In genomic region chr7:24364827-24365226, GRCm38 (mm10) we compare ENCODE assay signal across 8 mouse cellular contexts. TPM values are rescaled to one million over a fixed set of nuclear protein-coding genes. Genes with fewer than 3 reads are reported as not detected.
DNase-seq lines count a peak whose midpoint lies in the region; ATAC-seq and TF ChIP-seq lines count a peak whose summit lies in the region.

No protein-coding gene starts in this region.

- peak overlapping the region; percentile 37 for H3K27ac ChIP-seq in bone marrow macrophage, adult 2 months (ENCODE audit: insufficient read depth, low read depth, low read length)
- no peak overlapping the region for H3K27ac ChIP-seq in heart, embryonic 11.5 days (ENCODE audit: low read depth, low read length)
- H3K27ac ChIP-seq in kidney, embryonic 15.5 days: no peak overlapping the region
- no peak overlapping the region for H3K27ac ChIP-seq in midbrain, postnatal 0 days (ENCODE audit: low read depth, low read length)

- peak overlapping the region; percentile 37 for H3K4me3 ChIP-seq in bone marrow macrophage, adult 2 months (ENCODE audit: insufficient read depth, low read length)
- H3K4me3 ChIP-seq in erythroblast, embryonic 14.5 days (replicated peaks): peak overlapping the region; percentile 35
- H3K4me3 ChIP-seq in heart, embryonic 11.5 days (ENCODE audit: low read depth, low read length): no peak overlapping the region
- H3K4me3 ChIP-seq in kidney, embryonic 15.5 days (replicated peaks): no peak overlapping the region
- no peak overlapping the region for H3K4me3 ChIP-seq in midbrain, postnatal 0 days (ENCODE audit: low read depth, low read length)

- no peak overlapping the region for H3K4me2 ChIP-seq in heart, embryonic 11.5 days
- no peak overlapping the region for H3K4me2 ChIP-seq in kidney, embryonic 15.5 days
- no peak overlapping the region for H3K4me2 ChIP-seq in midbrain, postnatal 0 days (ENCODE audit: low read depth, low read length, poor library complexity, severe bottlenecking)

- peaks cover 11% of the 10 kb centered on the region for H3K36me3 ChIP-seq in erythroblast, embryonic 14.5 days (ENCODE audit: control insufficient read depth)
- no peaks in the 10 kb centered on the region for H3K36me3 ChIP-seq in heart, embryonic 11.5 days (ENCODE audit: control insufficient read depth, insufficient read depth, low read length)
- H3K36me3 ChIP-seq in kidney, embryonic 15.5 days: no peaks in the 10 kb centered on the region
- H3K36me3 ChIP-seq in midbrain, postnatal 0 days (ENCODE audit: insufficient read depth, low read length): no peaks in the 10 kb centered on the region

- ATAC-seq in heart, embryonic 11.5 days (replicated peaks; ENCODE audit: insufficient number of reproducible peaks, low FRiP score, low TSS enrichment): 0 out of 2 replicates have a peak, but pooled peaks have one; percentile 42
- peak; percentile 56; the same call in 1 of the 2 replicates for ATAC-seq in kidney, embryonic 15.5 days (replicated peaks; ENCODE audit: low FRiP score)
- peak; percentile 53; the same call in 1 of the 2 replicates for ATAC-seq in midbrain, postnatal 0 days (ENCODE audit: low FRiP score)

- peaks cover 15% of the 10 kb centered on the region for H3K27me3 ChIP-seq in erythroblast, embryonic 14.5 days (ENCODE audit: control insufficient read depth)
- 0 out of 2 replicates have a peak, but pooled peaks cover 2% of the 10 kb centered on the region for H3K27me3 ChIP-seq in heart, embryonic 11.5 days (ENCODE audit: control insufficient read depth, insufficient read depth, low read length)
- H3K27me3 ChIP-seq in kidney, embryonic 15.5 days: no peaks in the 10 kb centered on the region
- H3K27me3 ChIP-seq in midbrain, postnatal 0 days (ENCODE audit: insufficient read depth, low read length): no peaks in the 10 kb centered on the region

- 21% methylated on average over 10 of the region's 10 CpGs for WGBS in heart, embryonic 11.5 days (ENCODE audit: insufficient replicate concordance)
- 20% methylated on average over 10 of the region's 10 CpGs for WGBS in kidney, embryonic 15.5 days
- WGBS in midbrain, postnatal 0 days: 21% methylated on average over 10 of the region's 10 CpGs

- H3K4me1 ChIP-seq in bone marrow macrophage, adult 2 months (ENCODE audit: control insufficient read depth, insufficient read depth, low read length): peaks cover 25% of the 10 kb centered on the region
- peaks cover 71% of the 10 kb centered on the region for H3K4me1 ChIP-seq in erythroblast, embryonic 14.5 days (ENCODE audit: control insufficient read depth)
- no peaks in the 10 kb centered on the region for H3K4me1 ChIP-seq in heart, embryonic 11.5 days (ENCODE audit: control insufficient read depth, insufficient read depth, low read length)
- H3K4me1 ChIP-seq in kidney, embryonic 15.5 days: peaks cover 5% of the 10 kb centered on the region
- H3K4me1 ChIP-seq in midbrain, postnatal 0 days (ENCODE audit: insufficient read depth, low read length): no peaks in the 10 kb centered on the region

- TF ChIP-seq POLR2A in bone marrow macrophage, adult 2 months (IDR thresholded peaks at IDR 0.05; ENCODE audit: borderline replicate concordance, low read depth, low read length): no peak

- H3K9ac ChIP-seq in heart, embryonic 11.5 days (ENCODE audit: low read depth, low read length): 0 out of 2 replicates have a peak overlapping the region, but pooled peaks have one; percentile 22
- no peak overlapping the region for H3K9ac ChIP-seq in kidney, embryonic 15.5 days
- H3K9ac ChIP-seq in midbrain, postnatal 0 days (replicated peaks; ENCODE audit: low read length, poor library complexity, severe bottlenecking): no peak overlapping the region

- DNase-seq in B cell, adult 2 months: peak; percentile 89 to 91
- DNase-seq in liver: peak; percentile 92
- DNase-seq in midbrain, postnatal 0 days (ENCODE audit: low spot score): peak; percentile 93
- DNase-seq in spleen, postnatal 10 days (ENCODE audit: low spot score in 2 of 2): peak; percentile 94

- TF ChIP-seq CTCF in bone marrow macrophage, adult 2 months (IDR thresholded peaks at IDR 0.05; ENCODE audit: low read depth, low read length): peak; percentile 84
- peak; percentile 92 for TF ChIP-seq CTCF in midbrain, postnatal 0 days (IDR thresholded peaks at IDR 0.05)

- peaks cover 5% of the 10 kb centered on the region for H3K9me3 ChIP-seq in erythroblast, embryonic 14.5 days (ENCODE audit: control insufficient read depth, low read length)
- H3K9me3 ChIP-seq in heart, embryonic 11.5 days (replicated peaks; ENCODE audit: control insufficient read depth, low read length): peaks cover 3% of the 10 kb centered on the region; the same call in 1 of the 2 replicates
- no peaks in the 10 kb centered on the region for H3K9me3 ChIP-seq in kidney, embryonic 15.5 days (replicated peaks)
- H3K9me3 ChIP-seq in midbrain, postnatal 0 days (ENCODE audit: low read length): no peaks in the 10 kb centered on the region

RNA-seq across cellular contexts. Expression of gene Kcnn4, which starts 5.2 kb away (rescaled TPM):
- polyA plus RNA-seq in bone marrow macrophage, adult 2 months (2012; ENCODE audit: insufficient read depth, insufficient read length, missing spikeins): 50.1 and 51.4 TPM in 2 replicates
- polyA plus RNA-seq in erythroblast, embryonic 14.5 days (2012): 56.1 and 61.3 TPM in 2 replicates
- polyA plus RNA-seq in heart, embryonic 11.5 days (2014; fragmentation: Nextera tagmentation; extraction: Ambion mirVana): 9.9 and 11.2 TPM in 2 replicates
- polyA plus RNA-seq in kidney, embryonic 15.5 days (2015; fragmentation: Nextera tagmentation; extraction: Ambion mirVana): 4.9 and 5.5 TPM in 2 replicates
- total RNA-seq in midbrain, postnatal 0 days (2014; rRNA removed): 0.27 and 2.5 TPM in 2 replicates
- polyA plus RNA-seq in midbrain, postnatal 0 days (2015; fragmentation: Nextera tagmentation; extraction: Ambion mirVana): 0.81 and 1.1 TPM in 2 replicates

RNA-seq across cellular contexts. Expression of gene Lypd5, which starts 15.8 kb away (rescaled TPM):
- polyA plus RNA-seq in bone marrow macrophage, adult 2 months (2012; ENCODE audit: insufficient read depth, insufficient read length, missing spikeins): not detected in 2 replicates
- 0.02 TPM in 1 of 2 replicates, not detected in the other for polyA plus RNA-seq in erythroblast, embryonic 14.5 days (2012)
- polyA plus RNA-seq in heart, embryonic 11.5 days (2014; fragmentation: Nextera tagmentation; extraction: Ambion mirVana): not detected in 2 replicates
- 0.28 TPM in 1 of 2 replicates, not detected in the other for polyA plus RNA-seq in kidney, embryonic 15.5 days (2015; fragmentation: Nextera tagmentation; extraction: Ambion mirVana)
- 0.44 TPM in 1 of 2 replicates, not detected in the other for total RNA-seq in midbrain, postnatal 0 days (2014; rRNA removed)
- not detected in 2 replicates for polyA plus RNA-seq in midbrain, postnatal 0 days (2015; fragmentation: Nextera tagmentation; extraction: Ambion mirVana)

RNA-seq across cellular contexts. Expression of gene Tescl, which starts 31.1 kb away (rescaled TPM):
- not detected in 2 replicates for polyA plus RNA-seq in bone marrow macrophage, adult 2 months (2012; ENCODE audit: insufficient read depth, insufficient read length, missing spikeins)
- polyA plus RNA-seq in erythroblast, embryonic 14.5 days (2012): not detected in 2 replicates
- polyA plus RNA-seq in heart, embryonic 11.5 days (2014; fragmentation: Nextera tagmentation; extraction: Ambion mirVana): not detected in 2 replicates
- polyA plus RNA-seq in kidney, embryonic 15.5 days (2015; fragmentation: Nextera tagmentation; extraction: Ambion mirVana): 0.43 TPM in 1 of 2 replicates, not detected in the other
- total RNA-seq in midbrain, postnatal 0 days (2014; rRNA removed): not detected in 2 replicates
- polyA plus RNA-seq in midbrain, postnatal 0 days (2015; fragmentation: Nextera tagmentation; extraction: Ambion mirVana): 0.19 TPM in 1 of 2 replicates, not detected in the other

RNA-seq across cellular contexts. Expression of gene Smg9, which starts 34.6 kb away (rescaled TPM):
- polyA plus RNA-seq in bone marrow macrophage, adult 2 months (2012; ENCODE audit: insufficient read depth, insufficient read length, missing spikeins): 35.8 and 36.5 TPM in 2 replicates
- polyA plus RNA-seq in erythroblast, embryonic 14.5 days (2012): 16.4 and 18.4 TPM in 2 replicates
- 17.5 and 21.2 TPM in 2 replicates for polyA plus RNA-seq in heart, embryonic 11.5 days (2014; fragmentation: Nextera tagmentation; extraction: Ambion mirVana)
- polyA plus RNA-seq in kidney, embryonic 15.5 days (2015; fragmentation: Nextera tagmentation; extraction: Ambion mirVana): 28.0 and 32.8 TPM in 2 replicates
- 34.2 and 50.0 TPM in 2 replicates for total RNA-seq in midbrain, postnatal 0 days (2014; rRNA removed)
- polyA plus RNA-seq in midbrain, postnatal 0 days (2015; fragmentation: Nextera tagmentation; extraction: Ambion mirVana): 28.7 and 30.1 TPM in 2 replicates

RNA-seq across cellular contexts. Expression of gene Zfp94, which starts 48.4 kb away (rescaled TPM):
- 3.5 and 5.3 TPM in 2 replicates for polyA plus RNA-seq in bone marrow macrophage, adult 2 months (2012; ENCODE audit: insufficient read depth, insufficient read length, missing spikeins)
- 0.07 TPM in 1 of 2 replicates, not detected in the other for polyA plus RNA-seq in erythroblast, embryonic 14.5 days (2012)
- 4.6 and 6.1 TPM in 2 replicates for polyA plus RNA-seq in heart, embryonic 11.5 days (2014; fragmentation: Nextera tagmentation; extraction: Ambion mirVana)
- polyA plus RNA-seq in kidney, embryonic 15.5 days (2015; fragmentation: Nextera tagmentation; extraction: Ambion mirVana): 11.3 and 12.1 TPM in 2 replicates
- total RNA-seq in midbrain, postnatal 0 days (2014; rRNA removed): 13.3 and 25.0 TPM in 2 replicates
- 17.4 and 22.9 TPM in 2 replicates for polyA plus RNA-seq in midbrain, postnatal 0 days (2015; fragmentation: Nextera tagmentation; extraction: Ambion mirVana)

Comparison
In these comparisons a context has a peak if more than half of its experiments do, and no peak if none do; other contexts are left out.
1. H3K4me3 ChIP-seq: peak in bone marrow macrophage, adult 2 months (single experiment) and erythroblast, embryonic 14.5 days (single experiment); none in heart, embryonic 11.5 days (single experiment), kidney, embryonic 15.5 days (single experiment) and midbrain, postnatal 0 days (single experiment).
2. Peak in every context shown above with its lines, with median percentiles within 50 percentile points of each other: DNase-seq and ATAC-seq.